Mouse (Mus musculus): ENCODE measurements around the gene Gm20820. TPM values are rescaled to one million over a fixed set of nuclear protein-coding genes. Genes with fewer than 3 reads are reported as not detected.

The Gm20820 gene
- total RNA-seq (2023), result not detected

DNA sequence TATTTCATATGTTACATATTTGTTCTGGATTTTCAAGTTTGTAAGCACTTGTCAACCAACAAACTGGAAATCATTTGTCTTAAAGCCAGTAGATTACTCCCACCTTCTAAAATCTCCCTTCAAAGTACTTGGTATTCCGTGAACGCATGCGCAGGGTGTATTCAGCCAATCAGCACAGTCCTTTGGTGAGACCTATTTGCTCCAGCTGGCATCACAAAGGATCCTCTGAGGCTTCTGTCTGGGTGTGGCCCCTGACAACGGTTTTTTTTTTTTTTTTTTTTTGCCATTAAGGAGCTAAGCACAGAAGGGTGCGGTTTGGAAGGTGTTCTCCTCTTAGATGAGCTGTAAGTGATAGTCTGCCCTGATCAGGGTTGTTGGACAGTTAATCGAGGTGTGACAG lies at the start of gene Gm20820:
Gm20820 (plus strand) TSS at position 301 of the 400 bp plus-strand sequence.

